In the genomic region with DNA sequence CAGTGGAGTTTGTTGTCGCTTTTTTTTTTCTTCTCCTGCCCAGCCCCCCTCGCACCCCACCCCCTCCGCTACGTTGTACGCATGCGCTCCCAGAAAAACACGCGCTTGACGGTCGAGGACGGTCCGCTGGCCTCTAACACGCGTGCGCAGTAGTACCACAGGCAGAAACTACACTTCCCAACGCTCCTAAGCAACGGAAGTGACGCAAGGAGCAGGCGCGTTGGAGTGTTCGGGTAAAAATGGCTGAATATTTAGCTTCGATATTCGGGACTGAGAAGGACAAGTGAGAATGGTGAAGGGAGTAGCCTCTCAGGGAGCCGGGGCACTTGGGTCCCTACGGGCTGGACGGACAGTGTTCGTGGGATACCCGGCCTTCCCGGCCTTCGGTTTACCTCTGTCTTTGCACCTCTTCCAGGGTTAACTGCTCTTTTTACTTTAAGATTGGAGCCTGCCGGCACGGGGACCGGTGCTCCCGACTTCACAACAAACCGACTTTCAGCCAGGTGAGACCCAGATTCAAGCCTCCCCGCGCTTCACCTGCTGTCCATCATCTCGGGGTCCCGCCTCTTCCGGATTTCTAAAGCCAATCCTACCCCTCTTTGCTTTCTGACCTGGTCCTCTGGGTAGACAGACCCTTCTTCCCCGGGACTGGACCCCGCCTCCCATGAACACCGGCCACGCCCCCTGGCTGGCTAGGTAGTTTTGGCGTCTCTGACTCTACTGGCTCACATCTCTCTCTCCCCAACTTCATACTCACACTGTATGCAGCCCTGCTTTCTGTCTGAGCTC, we compare ENCODE assay signal across 7 mouse cellular contexts. TPM values are rescaled to one million over a fixed set of nuclear protein-coding genes. Genes with fewer than 3 reads are reported as not detected.
DNase-seq lines count a peak whose midpoint lies in the region; ATAC-seq lines count a peak whose summit lies in the region.

TSS of gene U2af1l4 (plus strand) at position 185 of the 789 bp plus-strand sequence.
TSS of gene Gm49396 (plus strand) at position 228 of the 789 bp plus-strand sequence.
TSS of gene Psenen (minus strand) at position 511 of the 789 bp plus-strand sequence.

- no peaks in the 10 kb centered on the region for H3K4me1 ChIP-seq in embryonic facial prominence, embryonic 11.5 days (ENCODE audit: control insufficient read depth, insufficient read depth, low read length)
- H3K4me1 ChIP-seq in limb, embryonic 10.5 days: peaks cover 26% of the 10 kb centered on the region
- H3K4me1 ChIP-seq in midbrain, embryonic 13.5 days (replicated peaks): peaks cover 29% of the 10 kb centered on the region

- peak within 1 kb of the TSS; percentile 71 for H3K4me2 ChIP-seq in embryonic facial prominence, embryonic 11.5 days (ENCODE audit: low read depth, low read length)
- peak within 1 kb of the TSS; percentile 89 for H3K4me2 ChIP-seq in midbrain, embryonic 13.5 days (replicated peaks)

- peak; percentile 98 for DNase-seq in adrenal gland, postnatal 14 days
- peak; percentile 99 for DNase-seq in embryonic facial prominence, embryonic 11.5 days (ENCODE audit: low spot score)
- peak; percentile 97 for DNase-seq in kidney, adult 11 months
- peak; percentile 97 for DNase-seq in limb, embryonic 10.5 days (ENCODE audit: low spot score)
- DNase-seq in spleen, adult 12 weeks (ENCODE audit: low spot score): peak; percentile 86

- no peaks in the 10 kb centered on the region for H3K9me3 ChIP-seq in embryonic facial prominence, embryonic 11.5 days (replicated peaks; ENCODE audit: control insufficient read depth, low read length)
- H3K9me3 ChIP-seq in limb, embryonic 10.5 days (replicated peaks): no peaks in the 10 kb centered on the region
- no peaks in the 10 kb centered on the region for H3K9me3 ChIP-seq in midbrain, embryonic 13.5 days

- peak; percentile 76 for ATAC-seq in embryonic facial prominence, embryonic 11.5 days (replicated peaks; ENCODE audit: insufficient number of reproducible peaks, low FRiP score, low TSS enrichment, low read depth)
- ATAC-seq in granulocyte monocyte progenitor cell, adult 5-6 weeks (replicated peaks; ENCODE audit: poor library complexity, severe bottlenecking): peak; percentile 58
- peak; percentile 87 for ATAC-seq in midbrain, embryonic 13.5 days

- under 1% methylated on average over 45 of the region's 45 CpGs for WGBS in embryonic facial prominence, embryonic 11.5 days
- WGBS in limb, embryonic 10.5 days: under 1% methylated on average over 45 of the region's 45 CpGs
- under 1% methylated on average over 45 of the region's 45 CpGs for whole genome bisulfite sequencing in midbrain, embryonic 13.5 days

- no peaks in the 10 kb centered on the region for H3K36me3 ChIP-seq in embryonic facial prominence, embryonic 11.5 days (replicated peaks; ENCODE audit: control insufficient read depth, insufficient read depth, low read depth, low read length)
- peaks cover 38% of the 10 kb centered on the region for H3K36me3 ChIP-seq in limb, embryonic 10.5 days
- H3K36me3 ChIP-seq in midbrain, embryonic 13.5 days: peaks cover 31% of the 10 kb centered on the region

- H3K4me3 ChIP-seq in embryonic facial prominence, embryonic 11.5 days (ENCODE audit: low read depth, low read length): peak within 1 kb of the TSS; percentile 60
- peak within 1 kb of the TSS; percentile 77 for H3K4me3 ChIP-seq in limb, embryonic 10.5 days
- H3K4me3 ChIP-seq in midbrain, embryonic 13.5 days (replicated peaks): peak within 1 kb of the TSS; percentile 83

- H3K27me3 ChIP-seq in embryonic facial prominence, embryonic 11.5 days (ENCODE audit: control insufficient read depth, insufficient read depth, low read length): no peaks in the 10 kb centered on the region
- H3K27me3 ChIP-seq in limb, embryonic 10.5 days (ENCODE audit: low read depth, poor library complexity, severe bottlenecking): no peaks in the 10 kb centered on the region
- H3K27me3 ChIP-seq in midbrain, embryonic 13.5 days: no peaks in the 10 kb centered on the region

- H3K9ac ChIP-seq in embryonic facial prominence, embryonic 11.5 days (replicated peaks; ENCODE audit: low read length): peak within 1 kb of the TSS; percentile 71
- H3K9ac ChIP-seq in midbrain, embryonic 13.5 days (replicated peaks): peak within 1 kb of the TSS; percentile 82

- peak within 1 kb of the TSS; percentile 80 for H3K27ac ChIP-seq in embryonic facial prominence, embryonic 11.5 days (replicated peaks; ENCODE audit: low read depth, low read length)
- peak within 1 kb of the TSS; percentile 93 for H3K27ac ChIP-seq in limb, embryonic 10.5 days
- H3K27ac ChIP-seq in midbrain, embryonic 13.5 days: peak within 1 kb of the TSS; percentile 91

RNA-seq across cellular contexts. Expression of gene U2af1l4, which starts in this region (rescaled TPM):
- 60.3 and 66.8 TPM in 2 replicates for total RNA-seq in adrenal gland, postnatal 14 days (2021)
- 99.9 and 102 TPM in 2 replicates for polyA plus RNA-seq in embryonic facial prominence, embryonic 11.5 days (2014; fragmentation: Nextera tagmentation; extraction: Ambion mirVana)
- total RNA-seq in granulocyte monocyte progenitor cell, adult 5-6 weeks (2014; fragmentation: Nextera tagmentation): 26.3 and 38.5 TPM in 2 replicates
- 58.6 and 87.2 TPM in 2 replicates for total RNA-seq in granulocyte monocyte progenitor cell, adult 5-6 weeks (2017)
- 92.5 and 100 TPM in 2 replicates for polyA plus RNA-seq in limb, embryonic 10.5 days (2016; fragmentation: Nextera tagmentation; extraction: Ambion mirVana)
- polyA plus RNA-seq in midbrain, embryonic 13.5 days (2015; fragmentation: Nextera tagmentation; extraction: Ambion mirVana): 92.5 and 102 TPM in 2 replicates

RNA-seq across cellular contexts. Expression of gene Gm49396, which starts in this region (rescaled TPM):
- total RNA-seq in adrenal gland, postnatal 14 days (2021): 3.8 and 4.6 TPM in 2 replicates
- 5.9 and 7.0 TPM in 2 replicates for polyA plus RNA-seq in embryonic facial prominence, embryonic 11.5 days (2014; fragmentation: Nextera tagmentation; extraction: Ambion mirVana)
- total RNA-seq in granulocyte monocyte progenitor cell, adult 5-6 weeks (2014; fragmentation: Nextera tagmentation): 5.2 and 12.5 TPM in 2 replicates
- total RNA-seq in granulocyte monocyte progenitor cell, adult 5-6 weeks (2017): 5.1 and 6.3 TPM in 2 replicates
- 13.4 and 15.3 TPM in 2 replicates for polyA plus RNA-seq in limb, embryonic 10.5 days (2016; fragmentation: Nextera tagmentation; extraction: Ambion mirVana)
- polyA plus RNA-seq in midbrain, embryonic 13.5 days (2015; fragmentation: Nextera tagmentation; extraction: Ambion mirVana): 20.7 and 22.6 TPM in 2 replicates

RNA-seq across cellular contexts. Expression of gene Psenen, which starts in this region (rescaled TPM):
- 117 and 125 TPM in 2 replicates for total RNA-seq in adrenal gland, postnatal 14 days (2021)
- 108 and 110 TPM in 2 replicates for polyA plus RNA-seq in embryonic facial prominence, embryonic 11.5 days (2014; fragmentation: Nextera tagmentation; extraction: Ambion mirVana)
- total RNA-seq in granulocyte monocyte progenitor cell, adult 5-6 weeks (2014; fragmentation: Nextera tagmentation): 218 and 221 TPM in 2 replicates
- 156 and 184 TPM in 2 replicates for total RNA-seq in granulocyte monocyte progenitor cell, adult 5-6 weeks (2017)
- 120 and 121 TPM in 2 replicates for polyA plus RNA-seq in limb, embryonic 10.5 days (2016; fragmentation: Nextera tagmentation; extraction: Ambion mirVana)
- polyA plus RNA-seq in midbrain, embryonic 13.5 days (2015; fragmentation: Nextera tagmentation; extraction: Ambion mirVana): 131 and 133 TPM in 2 replicates

Comparison
In these comparisons a context has a peak if more than half of its experiments do, and no peak if none do; other contexts are left out.
1. Peak in every context shown above with its lines: DNase-seq, ATAC-seq, H3K4me3 ChIP-seq and H3K27ac ChIP-seq.